Mouse (Mus musculus): ENCODE results near the gene Ppp1r37.

DNA sequence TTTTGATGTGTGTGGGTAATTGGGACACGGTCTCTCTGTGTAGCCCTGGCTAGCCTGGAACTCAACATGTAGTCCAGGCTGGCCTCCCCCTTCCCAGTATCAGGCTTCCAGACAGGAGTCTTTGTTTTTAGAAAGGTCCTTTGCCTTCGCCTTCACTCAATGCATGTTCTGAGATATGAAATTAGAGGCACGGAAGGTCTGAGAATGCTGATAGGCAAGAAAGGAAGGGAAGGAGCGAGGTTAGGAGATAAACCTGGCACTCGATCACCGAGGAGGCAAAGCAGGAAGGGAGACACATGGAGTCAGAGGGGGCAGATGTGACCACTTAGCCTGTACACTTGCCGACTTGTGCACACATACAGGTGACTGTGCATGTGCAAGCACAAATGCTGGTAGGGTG is 76.3 kb downstream of the Ppp1r37 start:
- TF ChIP-seq CHD2 (IDR thresholded peaks at IDR 0.05; ENCODE audit: low read depth, low read length) = no peak
- TF ChIP-seq ZC3H11A (IDR thresholded peaks at IDR 0.05; ENCODE audit: borderline replicate concordance, low read depth, low read length) = no peak
